Mouse (Mus musculus) left cerebral cortex, adult 18-20 months (tissue): ENCODE measurements around the gene Smarce1. TPM values are rescaled to one million over a fixed set of nuclear protein-coding genes. Genes with fewer than 3 reads are reported as not detected.
"Not testable (repeated sequence)": the region's sequence is repeated elsewhere in the genome, so short reads cannot be mapped to it uniquely, and the experiment has no call there.

Experiments
- DNase-seq, 2 experiments: peaks; one replicate each; pipeline ENCODE4 v3.0.0; 2021 to 2022; ENCODE audit warnings: low spot score in 2 of 2, mixed read lengths in 1 of 2
- long read RNA-seq, 2 experiments: library from polyadenylated mRNA; stranded (forward); transcript quantifications; one replicate each; pipeline ENCODE4 v2.0.0; 2021
- total RNA-seq, 2 experiments: library from RNA; stranded (reverse); gene quantifications; 2 replicates each; pipeline ENCODE4 v1.2.3; 2021

Smarce1 gene
- 10 to 100 TPM; 53.4 to 53.7 TPM for total RNA-seq
- long read RNA-seq, experiment 1, transcript Smarce1-201 (11 exons, 2,919 nt), result major isoform, 12 of 32 reads
- long read RNA-seq, experiment 1, partial matches to known transcripts, result 1 of 32 reads
- long read RNA-seq, experiment 1, other reads (novel, unspliced or antisense), result 18 of 32 reads
- long read RNA-seq, experiment 2, transcript Smarce1-201 (11 exons, 2,919 nt), result major isoform, 8 of 26 reads
- long read RNA-seq, experiment 2, partial matches to known transcripts, result 2 of 26 reads
- long read RNA-seq, experiment 2, other reads (novel, unspliced or antisense), result 16 of 26 reads

DNA sequence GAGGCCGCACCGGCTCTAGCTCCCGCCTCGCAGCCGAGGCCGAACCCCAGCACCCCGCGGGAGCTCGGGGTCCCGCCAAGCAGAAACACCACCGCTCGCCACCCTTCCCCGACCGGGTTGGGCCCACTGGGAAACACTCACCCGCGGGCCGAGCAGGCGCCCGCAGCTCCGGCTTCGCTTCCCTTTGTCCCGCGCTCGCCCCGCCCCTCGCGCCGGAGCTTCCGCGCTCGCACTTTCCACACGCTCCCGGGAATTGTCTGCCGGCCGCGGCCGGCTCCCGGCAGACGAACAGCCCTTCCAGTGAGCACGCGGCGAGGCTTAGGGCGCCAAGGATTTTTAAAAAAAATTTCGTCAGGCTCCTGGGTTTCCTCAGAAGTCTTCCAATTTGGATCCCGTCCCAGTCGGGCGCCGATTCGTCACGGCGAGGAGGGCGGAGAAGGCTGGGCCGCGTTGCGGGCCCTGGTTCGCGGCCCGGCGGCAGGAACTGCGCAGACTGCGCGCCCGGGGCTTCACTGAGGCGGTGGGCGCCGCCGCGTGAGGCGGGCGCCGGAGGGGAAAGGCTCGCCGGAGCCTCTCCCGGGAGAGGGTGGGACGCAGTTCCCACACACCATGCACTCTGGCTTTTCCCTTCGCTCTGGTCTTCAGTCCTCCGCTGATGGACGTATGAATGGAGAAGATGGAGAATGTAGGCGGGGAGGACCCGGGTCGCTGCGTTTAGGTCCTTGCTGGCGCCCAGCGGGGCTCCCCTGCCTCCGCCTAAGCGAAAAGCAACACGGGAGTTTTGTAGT lies at the start of gene Smarce1:
Gene Smarce1 (minus strand): TSS at position 757 of the 788 bp plus-strand sequence.
- DNase-seq, result peak; percentile 75 to 76

- DNase-seq, result no peak
These were observed 49.2 kb upstream of the Smarce1 start for GRCm38 (mm10) chr11:99279986-99280385.

GRCm38 (mm10) chr11:99276786-99277185 lies 46.0 kb upstream of the Smarce1 start:
- no peak for DNase-seq

DNA sequence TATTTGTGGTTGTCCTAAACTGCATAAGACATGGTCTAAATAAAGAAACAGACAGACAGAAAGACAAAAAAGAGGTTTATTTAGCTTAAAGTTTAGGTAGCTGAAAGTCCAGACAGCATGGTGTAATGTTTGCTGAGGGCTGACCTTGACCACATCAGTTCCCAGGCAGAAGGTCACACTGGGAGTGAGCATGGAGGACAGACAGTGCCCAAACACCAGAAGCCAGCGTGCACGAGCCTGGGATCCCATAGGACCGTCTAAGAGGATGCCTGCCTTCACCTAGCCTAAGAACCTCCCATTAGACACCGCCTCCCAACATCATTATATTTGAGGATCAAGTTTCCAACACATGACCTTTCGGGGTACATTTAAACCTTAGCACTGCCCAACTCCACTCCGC lies 44.8 kb upstream of the Smarce1 start:
- no peak for DNase-seq

DNA sequence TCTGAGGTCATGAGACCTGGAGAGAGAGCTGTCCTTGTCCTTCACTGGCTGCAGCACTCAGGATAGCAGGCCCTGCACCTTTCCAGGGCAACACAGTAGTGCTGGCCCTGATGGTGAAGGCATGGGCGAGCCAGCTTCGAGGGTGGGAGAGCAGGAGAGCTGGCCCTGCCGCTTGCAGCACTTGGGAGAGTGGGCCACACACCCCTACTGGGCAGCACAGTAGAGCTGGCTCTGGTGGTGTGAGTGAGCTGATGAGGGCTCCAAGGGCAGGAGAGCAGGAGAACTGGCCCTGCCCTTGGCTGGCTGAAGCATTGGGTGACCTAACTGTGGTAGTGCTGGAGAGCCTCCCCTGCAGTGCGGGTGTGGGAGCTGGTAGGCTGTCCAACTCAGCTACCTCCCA lies 41.9 kb upstream of the Smarce1 start:
- DNase-seq, result no peak

GRCm38 (mm10) chr11:99269192-99269591 lies 38.4 kb upstream of the Smarce1 start:
- no peak for DNase-seq

DNA sequence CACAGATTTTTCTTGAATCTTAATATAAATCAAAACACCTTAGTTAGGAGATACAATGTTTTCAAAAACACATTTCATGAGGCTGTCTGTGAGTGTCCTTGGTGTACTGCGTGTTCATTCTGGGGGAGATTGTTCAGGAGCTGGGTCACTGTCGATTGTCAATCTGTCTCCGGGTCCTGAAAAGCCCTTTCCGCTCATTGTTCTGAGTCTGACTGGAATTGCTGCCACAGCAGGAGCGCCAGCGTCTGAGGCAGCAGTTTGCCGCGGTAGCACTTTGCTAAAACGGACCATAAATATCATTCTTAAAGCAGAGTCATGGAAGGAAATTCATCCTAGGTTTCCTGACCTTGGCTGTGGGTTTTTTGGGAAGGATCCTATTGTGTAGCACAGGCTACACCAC lies 35.0 kb upstream of the Smarce1 start:
- no peak for DNase-seq

GRCm38 (mm10) chr11:99265220-99265619 lies 34.4 kb upstream of the Smarce1 start:
- peak; percentile 58 to 72 for DNase-seq

DNA sequence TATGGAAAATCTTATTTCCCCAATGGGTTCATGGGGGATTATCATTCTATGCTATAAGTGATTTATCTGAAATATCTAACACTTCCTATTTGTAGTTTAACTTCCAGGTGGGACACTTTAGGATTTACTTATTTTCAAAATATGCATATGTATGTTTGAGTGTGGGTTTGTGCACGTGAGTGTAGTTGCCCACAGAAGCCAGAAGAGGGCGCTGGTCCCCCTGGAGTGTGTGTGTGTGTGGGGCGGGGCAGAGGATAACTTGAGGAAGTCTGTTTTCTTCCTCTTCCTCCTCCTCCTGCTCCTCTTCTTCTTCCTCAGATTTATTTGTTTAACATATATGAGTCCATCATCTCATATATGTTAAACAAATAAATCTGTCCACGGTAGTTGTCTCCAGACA lies 25.4 kb upstream of the Smarce1 start:
- no peak for DNase-seq

DNA sequence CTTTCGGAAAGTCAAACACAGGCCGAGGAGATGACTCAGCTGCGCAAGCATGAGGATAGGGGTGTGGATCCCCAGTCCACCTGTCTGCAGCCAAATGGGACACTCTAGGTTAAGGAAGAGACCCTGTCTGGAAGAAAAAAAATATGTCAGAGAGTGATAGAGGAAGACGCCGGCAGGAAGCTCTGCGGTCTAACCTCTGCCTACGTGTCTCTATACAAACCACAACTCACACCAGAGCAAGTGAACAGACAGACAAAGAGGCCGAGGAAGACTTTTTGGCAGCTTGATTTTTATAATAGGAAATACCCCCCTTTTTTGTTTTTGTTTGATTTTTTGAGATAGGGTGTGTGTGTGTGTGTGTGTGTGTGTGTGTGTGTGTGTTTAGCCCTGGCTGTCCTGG lies 24.5 kb upstream of the Smarce1 start:
- no peak for DNase-seq

GRCm38 (mm10) chr11:99253893-99254292 lies 23.1 kb upstream of the Smarce1 start:
- no peak for DNase-seq

DNA sequence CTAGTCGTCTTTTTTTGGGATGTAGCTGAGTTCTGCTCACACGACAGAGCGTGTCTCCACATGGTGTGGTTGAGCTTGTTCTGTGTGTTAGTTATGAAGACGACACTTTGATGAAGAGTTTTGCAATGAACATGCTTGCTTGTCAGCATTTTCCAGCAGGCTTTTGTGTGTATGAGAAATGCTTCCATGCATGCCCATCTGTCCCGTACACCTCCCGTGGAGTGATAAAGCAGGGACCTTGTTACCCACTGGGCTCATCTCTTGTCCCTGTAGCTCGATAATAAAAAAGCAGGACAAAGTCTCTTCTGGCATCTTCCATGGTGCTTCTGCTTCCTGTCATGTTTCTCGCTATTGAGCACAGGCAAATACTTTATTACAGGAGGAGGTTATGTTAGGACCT lies 21.9 kb upstream of the Smarce1 start:
- no peak for DNase-seq

- DNase-seq, result no peak
These were observed 19.8 kb upstream of the Smarce1 start for GRCm38 (mm10) chr11:99250666-99251065.

- peak; percentile 52 to 56 for DNase-seq
These were observed 19.4 kb upstream of the Smarce1 start for GRCm38 (mm10) chr11:99250241-99250640.

DNA sequence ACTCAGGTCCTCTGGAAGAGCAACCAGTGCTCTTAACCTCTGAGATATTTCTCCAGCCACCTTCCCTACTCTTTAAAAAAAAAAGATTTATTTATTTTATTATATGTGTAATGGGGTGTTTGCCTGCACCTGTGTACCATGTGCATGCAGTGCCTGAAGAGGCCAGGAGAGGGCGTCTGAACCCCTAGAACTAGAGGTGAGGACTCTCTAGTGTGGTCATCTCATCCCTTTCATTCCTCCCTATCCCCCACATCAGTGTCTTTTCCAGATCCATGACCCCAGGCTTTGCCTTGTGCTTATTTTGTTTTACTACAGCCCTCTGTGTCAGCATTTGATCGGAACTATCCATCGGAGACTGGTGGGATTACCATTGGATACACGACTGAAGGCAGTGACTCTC lies 18.3 kb upstream of the Smarce1 start:
- DNase-seq, result peak in 1 of 2 experiments; percentile 26

- no peak for DNase-seq
These were observed 17.1 kb upstream of the Smarce1 start for GRCm38 (mm10) chr11:99247916-99248315.

GRCm38 (mm10) chr11:99244519-99244918 lies 13.7 kb upstream of the Smarce1 start:
- not testable (repeated sequence) for DNase-seq

DNA sequence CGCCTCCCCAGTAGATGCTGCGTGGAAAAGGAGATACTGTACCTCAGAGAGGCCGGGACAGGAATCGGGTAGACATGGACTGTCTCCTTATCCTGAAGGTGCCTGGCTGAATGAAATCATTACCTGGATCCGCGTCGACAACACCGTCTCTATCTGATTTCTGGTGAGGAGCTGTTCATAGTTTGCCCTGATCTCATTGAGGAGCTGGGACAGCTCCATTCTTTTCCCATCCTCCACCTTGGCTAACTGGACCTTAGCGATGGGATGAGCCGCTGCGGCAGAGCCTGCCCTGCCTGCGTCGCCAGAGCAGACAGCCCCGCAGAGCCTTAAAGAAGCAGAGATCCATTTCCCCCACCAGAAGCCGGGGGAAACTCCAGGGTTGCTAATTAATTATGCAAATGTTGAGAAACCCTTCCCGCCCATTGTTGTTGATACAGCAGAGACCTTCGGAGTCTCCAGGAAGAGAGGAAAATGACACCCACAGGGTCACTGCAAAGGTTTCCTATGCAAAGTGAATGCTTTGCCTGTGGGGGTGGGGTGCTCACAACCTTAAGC lies 13.1 kb upstream of the Smarce1 start, which contains the start of gene Krt222:
Gene Krt222 (minus strand): TSS at position 266 of the 555 bp plus-strand sequence.
- peak; percentile 40 to 43 for DNase-seq

- no peak for DNase-seq
These were observed 12.5 kb upstream of the Smarce1 start for GRCm38 (mm10) chr11:99243200-99243819.

- DNase-seq, result no peak
These were observed 11.2 kb upstream of the Smarce1 start for GRCm38 (mm10) chr11:99242056-99242455.

GRCm38 (mm10) chr11:99238468-99238867 lies 7.7 kb upstream of the Smarce1 start:
- DNase-seq, result no peak
